Comparison of ENCODE assay signal across 17 mouse cellular contexts in the genomic region with DNA sequence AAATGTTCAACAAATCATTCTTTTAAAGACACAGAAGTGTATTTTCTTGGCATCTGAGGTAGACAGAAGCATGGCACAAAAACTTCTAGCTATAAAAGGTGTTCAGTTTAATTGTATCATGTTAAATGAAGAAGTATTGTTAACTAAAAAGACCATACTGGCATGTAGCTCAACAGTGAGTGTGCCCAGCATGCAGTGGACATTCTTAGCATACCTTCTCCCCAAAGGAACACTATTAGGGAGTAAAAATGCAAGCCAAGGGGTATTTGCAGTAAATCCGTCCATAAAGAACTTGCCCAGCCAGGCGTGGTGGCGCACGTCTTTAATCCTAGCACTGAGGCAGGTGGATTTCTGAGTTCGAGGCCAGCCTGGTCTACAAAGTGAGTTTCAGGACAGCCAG. TPM values are rescaled to one million over a fixed set of nuclear protein-coding genes. Genes with fewer than 3 reads are reported as not detected.
"Had no signal": no experiment of that assay in that cellular context is flagged by ENCODE, and none has a peak within 500 bp of the region (broad histone marks: within the 10 kb centered on the region; RNA-seq: fewer than 3 reads in every experiment).

No protein-coding gene starts in this region.

- H3K27ac ChIP-seq: intestine, embryonic 15.5 days; limb, embryonic 10.5 days; limb, embryonic 13.5 days; liver, embryonic 14.5 days; macrophage had no signal

- H3K36me3 ChIP-seq: intestine, embryonic 15.5 days; limb, embryonic 10.5 days had no signal

- H3K9me3 ChIP-seq: intestine, embryonic 15.5 days; limb, embryonic 10.5 days; limb, embryonic 13.5 days; megakaryocyte, embryonic 14.5 days had no signal

- H3K27me3 ChIP-seq: intestine, embryonic 15.5 days; limb, embryonic 13.5 days had no signal

- H3K4me3 ChIP-seq: intestine, embryonic 15.5 days; limb, embryonic 10.5 days; limb, embryonic 13.5 days; megakaryocyte, embryonic 14.5 days had no signal

- H3K4me1 ChIP-seq: intestine, embryonic 15.5 days; limb, embryonic 10.5 days; limb, embryonic 13.5 days had no signal

- DNase-seq: kidney, adult 11 months; kidney, postnatal 10 days; layer of hippocampus, adult 9-11 months; liver, postnatal 0 days; lung, embryonic 14.5 days; midbrain, embryonic 14.5 days; thymus, postnatal 25 days had no signal

RNA-seq across cellular contexts. Expression of gene Dnase1l3, which starts 42.0 kb away (rescaled TPM):
- total RNA-seq: left cerebral cortex, adult 18-20 months; left cerebral cortex, postnatal 25 days; midbrain, postnatal 0 days had no signal
- polyA plus RNA-seq: limb, embryonic 10.5 days; neural tube, embryonic 11.5 days had no signal
